Mouse (Mus musculus) small intestine, adult 2 months (tissue): ENCODE results near the gene Nudt16l1. TPM values are rescaled to one million over a fixed set of nuclear protein-coding genes. Genes with fewer than 3 reads are reported as not detected.

Experiments
- H3K27ac ChIP-seq: fragments of 200-500 bp; 2 replicates; pipeline ENCODE4 v1.5.1; 2012; ENCODE audit warnings: low read depth, low read length, control low read depth, inconsistent platforms; ENCODE audit not compliant: insufficient read depth
- H3K27me3 ChIP-seq: fragments of 200-500 bp; 2 replicates; pipeline ENCODE4 v1.6.1; 2012; ENCODE audit warnings: mild to moderate bottlenecking, moderate library complexity, low read length, inconsistent platforms; ENCODE audit not compliant: control insufficient read depth, insufficient read depth
- H3K36me3 ChIP-seq: fragments of 200-500 bp; 2 replicates; pipeline ENCODE4 v1.6.1; 2012; ENCODE audit warnings: mild to moderate bottlenecking, low read length, control low read depth, inconsistent platforms; ENCODE audit not compliant: control insufficient read depth, insufficient read depth
- H3K4me1 ChIP-seq: fragments of 200-500 bp; 2 replicates; pipeline ENCODE4 v1.6.1; 2012; ENCODE audit warnings: low read length, inconsistent platforms, mixed read lengths; ENCODE audit not compliant: control insufficient read depth, insufficient read depth, insufficient read length
- H3K4me3 ChIP-seq: fragments of 200-500 bp; 2 replicates; pipeline ENCODE4 v1.5.1; 2012; ENCODE audit warnings: low read depth, mild to moderate bottlenecking, control low read depth, inconsistent platforms, low read length, moderate library complexity
- CTCF ChIP-seq: fragments of 200-500 bp; IDR thresholded peaks from 2 replicates; pipeline ENCODE4 v1.5.1; 2012; ENCODE audit warnings: low read depth, mild to moderate bottlenecking, control low read depth, inconsistent platforms, low read length, moderate library complexity, mixed read lengths; ENCODE audit not compliant: insufficient replicate concordance, insufficient read length; ENCODE audit errors: extremely low read depth
- POLR2A ChIP-seq: fragments of 200-500 bp; IDR thresholded peaks from 2 replicates; pipeline ENCODE4 v1.6.1; 2012; ENCODE audit warnings: low read depth, mild to moderate bottlenecking, control low read depth, inconsistent platforms, low read length, moderate library complexity
- WGBS: fragments of 180-500 bp; shearing (Covaris S2); methylation state at CpG from one replicate; pipeline ENCODE4 v1.1.7; 2018; 5-methylcytosine and 5-hydroxymethylcytosine counted together
- polyA plus RNA-seq: library from polyadenylated mRNA; depleted of rRNA; stranded (reverse); fragments of >200 nt; gene quantifications from 2 replicates; pipeline ENCODE4 v1.2.3, GENCODE M21; 2012

Nudt16l1 gene
- polyA plus RNA-seq, 1 experiment, result 42.6 TPM

DNA sequence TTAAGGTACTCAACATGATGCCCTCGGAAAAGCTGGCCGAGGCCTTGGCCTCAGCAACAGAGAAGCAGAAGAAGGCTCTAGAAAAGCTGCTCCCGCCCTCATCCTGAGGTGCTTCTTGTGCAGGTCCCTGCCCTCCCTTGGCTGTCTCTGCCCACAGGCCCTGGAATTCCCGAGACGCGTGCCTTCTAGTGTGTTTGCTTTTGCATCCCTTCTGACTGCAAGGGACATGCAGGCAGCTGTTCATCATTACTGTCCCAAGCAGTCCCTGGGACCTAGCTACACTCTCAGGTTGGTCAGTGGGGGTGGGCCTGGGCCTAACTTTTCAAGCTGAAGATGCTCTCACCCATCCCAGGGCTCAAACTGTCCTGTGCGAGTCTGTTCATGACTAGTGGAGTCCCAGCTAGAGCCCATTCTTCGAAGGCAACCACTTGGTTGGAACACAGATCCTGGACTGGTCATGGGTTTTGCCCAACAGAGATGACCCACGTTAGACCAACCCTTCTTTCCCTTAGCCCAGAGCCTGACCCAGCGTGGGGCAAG, 1.8 kb downstream of the Nudt16l1 start:
- Histone ChIP-seq H3K4me1 (peaks cover 6% of the 10 kb centered on the region; the same call in 1 of the 2 replicates), H3K27me3 (no peaks in the 10 kb centered on the region), H3K36me3 (peaks cover 47% of the 10 kb centered on the region), H3K27ac (no peak overlapping the region), H3K4me3 (no peak overlapping the region)
- WGBS, result 88% methylated on average over 10 of the region's 10 CpGs
- TF ChIP-seq POLR2A (no peak), CTCF (no peak)

DNA sequence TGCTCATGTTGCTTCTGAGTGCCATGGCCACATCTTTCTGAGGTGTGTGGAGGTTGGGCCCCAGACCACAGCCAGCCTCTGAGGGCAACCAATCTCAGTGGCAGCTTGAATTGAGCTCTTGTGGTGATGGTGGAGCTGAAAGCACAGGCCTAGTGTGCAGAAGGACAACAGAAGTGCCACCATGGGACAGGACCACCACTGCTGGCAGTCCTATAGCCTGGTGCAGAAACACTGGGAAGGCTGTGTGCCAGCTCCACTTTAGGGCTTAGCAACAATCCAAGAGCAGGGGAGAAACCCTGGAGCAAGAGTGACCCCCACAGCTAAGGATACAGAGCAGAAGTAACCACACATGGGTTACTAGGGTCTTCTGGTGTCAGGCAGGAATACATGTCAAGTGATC, 2.5 kb downstream of the Nudt16l1 start:
- H3K27me3 ChIP-seq, result no peaks in the 10 kb centered on the region
- no peak overlapping the region for H3K4me3 ChIP-seq
- no peak for TF ChIP-seq CTCF
- TF ChIP-seq POLR2A, result no peak
- peaks cover 6% of the 10 kb centered on the region; the same call in 1 of the 2 replicates for H3K4me1 ChIP-seq
- H3K27ac ChIP-seq, result no peak overlapping the region
- peaks cover 51% of the 10 kb centered on the region for H3K36me3 ChIP-seq

DNA sequence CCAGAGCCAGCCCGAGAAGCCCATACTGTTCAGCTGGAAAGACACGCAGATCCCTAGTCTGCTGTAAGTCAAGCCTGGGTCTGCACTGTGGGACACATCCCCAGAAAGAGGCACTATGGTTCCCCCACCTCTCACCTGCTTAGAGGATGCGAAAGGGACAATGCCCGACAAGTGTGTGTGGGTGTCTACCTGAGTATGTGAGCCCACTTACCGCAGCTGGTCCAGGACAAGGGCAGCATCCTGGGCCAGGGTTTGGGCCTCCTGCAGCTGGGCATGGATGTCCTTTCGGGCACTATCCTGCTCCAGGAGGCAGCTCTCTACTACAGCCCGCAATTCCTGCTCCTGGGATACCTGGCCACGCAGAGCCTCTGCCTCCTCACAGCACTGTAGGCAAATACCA, 4.3 kb downstream of the Nudt16l1 start:
- Histone ChIP-seq H3K4me3 (no peak overlapping the region), H3K27ac (no peak overlapping the region), H3K36me3 (peaks cover 52% of the 10 kb centered on the region), H3K27me3 (no peaks in the 10 kb centered on the region), H3K4me1 (peaks cover 6% of the 10 kb centered on the region; the same call in 1 of the 2 replicates)
- TF ChIP-seq CTCF (no peak), POLR2A (no peak)
- WGBS, result 95% methylated on average over 8 of the region's 8 CpGs

DNA sequence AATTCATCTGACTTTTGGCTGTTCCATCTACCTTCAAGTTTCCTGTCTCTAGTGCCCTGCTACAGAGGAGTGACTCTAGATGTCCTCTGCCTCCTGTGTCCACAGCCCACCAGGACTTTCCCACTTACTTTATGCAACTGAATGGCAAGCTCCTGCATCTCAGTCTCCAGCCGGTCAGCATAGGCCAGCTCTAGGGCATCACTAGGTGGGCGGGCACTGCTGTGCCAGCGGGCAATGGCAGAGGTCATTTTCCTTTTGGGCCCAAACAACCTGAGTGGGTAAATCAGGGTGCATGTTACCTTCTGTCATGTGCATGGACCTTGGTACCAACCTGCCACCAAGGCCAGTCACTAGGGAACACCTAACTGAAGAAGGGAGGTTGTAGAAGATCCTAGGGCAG, 4.9 kb downstream of the Nudt16l1 start:
- H3K4me3 ChIP-seq, result no peak overlapping the region
- no peaks in the 10 kb centered on the region for H3K27me3 ChIP-seq
- no peak overlapping the region for H3K27ac ChIP-seq
- H3K4me1 ChIP-seq, result peaks cover 6% of the 10 kb centered on the region; the same call in 1 of the 2 replicates
- TF ChIP-seq CTCF (no peak), POLR2A (no peak)
- WGBS, result 91% methylated on average over 3 of the region's 3 CpGs
- H3K36me3 ChIP-seq, result peaks cover 57% of the 10 kb centered on the region

DNA sequence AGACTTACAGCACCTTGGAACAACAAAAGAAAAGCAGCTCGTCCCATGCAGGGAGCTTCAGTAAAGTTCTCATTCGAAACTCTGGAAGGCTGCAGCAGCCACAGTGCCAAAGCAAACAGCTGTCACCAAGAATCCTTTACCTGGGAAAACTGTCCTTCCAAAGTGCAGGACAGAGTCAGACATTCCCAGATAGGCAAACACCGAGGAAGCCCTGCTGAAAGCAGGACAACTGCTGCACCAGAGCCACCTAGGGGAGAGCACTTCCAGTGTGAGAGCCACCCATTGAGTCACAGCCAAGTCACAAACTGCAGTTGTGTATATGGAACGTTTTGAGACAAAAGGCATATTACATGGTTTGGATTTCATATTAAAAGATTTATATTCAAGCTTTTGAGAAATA, 6.9 kb downstream of the Nudt16l1 start:
- no peak overlapping the region for H3K27ac ChIP-seq
- 58% methylated on average over 4 of the region's 4 CpGs for WGBS
- peaks cover 64% of the 10 kb centered on the region for H3K36me3 ChIP-seq

DNA sequence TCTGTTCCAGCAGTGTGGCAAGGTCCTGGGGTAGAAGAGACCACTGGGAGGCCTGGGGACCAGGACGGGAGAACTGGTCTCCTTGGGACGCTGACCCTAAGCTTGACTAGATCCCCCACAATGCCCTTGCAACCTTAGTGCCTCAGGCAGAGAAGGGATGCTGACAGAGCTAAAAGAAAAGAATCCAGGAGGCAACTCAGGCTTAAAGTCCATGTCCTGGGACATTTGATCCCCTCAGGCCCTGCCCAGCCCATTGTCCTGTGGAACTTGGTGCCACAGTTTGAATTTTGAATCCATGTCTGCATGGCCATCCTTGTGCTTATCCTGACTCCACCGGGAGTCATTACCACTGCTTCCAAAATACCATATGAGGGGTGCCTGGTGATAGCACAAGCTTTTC, 7.6 kb downstream of the Nudt16l1 start:
- Histone ChIP-seq H3K36me3 (peaks cover 62% of the 10 kb centered on the region), H3K4me1 (no peaks in the 10 kb centered on the region), H3K27ac (no peak overlapping the region), H3K4me3 (no peak overlapping the region), H3K27me3 (no peaks in the 10 kb centered on the region)
- no peak for TF ChIP-seq CTCF
- no peak for TF ChIP-seq POLR2A
- 89% methylated on average over 3 of the region's 3 CpGs for WGBS

More for the DNA sequence above, 6.9 kb downstream of the Nudt16l1 start:
- H3K4me3 ChIP-seq, result no peak overlapping the region
- H3K27me3 ChIP-seq, result no peaks in the 10 kb centered on the region
- no peaks in the 10 kb centered on the region for H3K4me1 ChIP-seq
- TF ChIP-seq POLR2A (no peak), CTCF (no peak)

DNA sequence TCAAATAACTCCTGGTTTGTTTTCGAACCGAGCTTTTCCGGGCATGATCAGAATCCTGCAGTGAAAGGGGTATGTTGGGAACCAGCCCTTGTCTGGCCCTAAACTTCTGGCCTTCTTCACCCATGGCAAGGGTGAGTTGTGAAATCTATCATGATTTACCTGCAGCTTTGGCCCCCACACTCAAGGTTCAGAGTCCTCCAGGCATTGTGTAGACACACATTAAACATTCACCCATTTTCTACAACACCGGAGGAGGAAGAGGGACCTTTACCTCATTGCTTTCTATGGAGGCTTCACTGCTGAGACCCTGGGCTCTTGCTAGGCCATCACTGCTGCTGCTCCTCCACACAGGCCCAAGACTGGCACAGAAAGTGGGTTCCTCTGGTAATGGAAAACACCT, 8.8 kb downstream of the Nudt16l1 start:
- Histone ChIP-seq H3K36me3 (peaks cover 59% of the 10 kb centered on the region), H3K27me3 (no peaks in the 10 kb centered on the region), H3K27ac (no peak overlapping the region), H3K4me1 (no peaks in the 10 kb centered on the region), H3K4me3 (no peak overlapping the region)
- WGBS, result 77% methylated on average over 4 of the region's 4 CpGs
- TF ChIP-seq CTCF (no peak), POLR2A (no peak)

DNA sequence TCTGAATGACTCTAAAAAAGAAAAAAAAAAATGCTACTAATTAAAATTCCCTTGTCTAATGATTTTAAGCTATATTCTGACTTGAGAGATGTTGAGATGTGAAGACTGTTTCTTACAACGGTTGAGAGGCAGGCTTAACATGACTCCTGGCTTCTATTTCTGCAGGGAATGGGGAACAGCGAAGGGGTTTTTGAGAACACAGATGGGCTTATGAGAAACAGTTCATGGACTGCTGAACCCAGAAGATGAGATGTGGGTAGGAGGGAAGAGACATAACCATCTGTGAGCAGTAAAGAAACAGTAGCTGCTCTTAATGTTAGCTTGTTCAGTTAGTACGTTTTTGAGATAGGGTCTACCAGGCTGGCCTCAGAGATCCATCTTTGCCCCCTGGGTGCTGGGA, 18.0 kb downstream of the Nudt16l1 start:
- 89% methylated on average over 3 of the region's 3 CpGs for WGBS
- H3K27ac ChIP-seq, result no peak overlapping the region
- peaks cover 48% of the 10 kb centered on the region for H3K36me3 ChIP-seq
- TF ChIP-seq POLR2A (no peak), CTCF (no peak)
- no peaks in the 10 kb centered on the region for H3K27me3 ChIP-seq
- no peak overlapping the region for H3K4me3 ChIP-seq
- no peaks in the 10 kb centered on the region for H3K4me1 ChIP-seq
